Mouse (Mus musculus) kidney, adult 2 months (tissue): ENCODE results near the gene Phactr3.

ENCODE experiments used
- CTCF ChIP-seq: fragments of 200-500 bp; conservative IDR thresholded peaks from 2 replicates; pipeline ENCODE4 v1.5.1; 2011; ENCODE audit warnings: low read depth, mild to moderate bottlenecking, control low read depth, low read length, moderate library complexity, mixed read lengths; ENCODE audit not compliant: insufficient read depth, insufficient read length
- POLR2A ChIP-seq: fragments of 200-500 bp; IDR thresholded peaks from one replicate; pipeline ENCODE4 v1.6.1; 2011; ENCODE audit warnings: low read depth, low read length, control low read depth

DNA sequence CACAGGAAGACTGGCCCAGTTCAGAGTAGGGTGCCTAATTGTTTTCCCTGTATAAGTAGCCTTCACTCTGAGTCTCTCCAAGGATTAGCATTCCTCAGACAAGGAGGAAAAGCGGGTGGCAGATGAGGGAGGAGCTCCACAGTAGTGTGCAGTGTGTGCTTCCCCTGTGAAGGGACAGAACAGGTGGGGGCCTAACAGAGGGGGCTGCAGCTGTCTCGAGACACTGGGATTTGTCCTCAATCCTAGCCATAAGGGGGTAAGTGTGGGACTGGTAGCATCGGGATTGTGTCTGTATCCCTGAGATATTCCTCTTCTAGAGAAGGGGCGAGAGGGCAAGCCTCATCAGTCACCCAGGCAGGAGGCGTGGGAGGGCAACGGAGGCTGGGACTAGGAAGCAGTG is 66.1 kb downstream of the Phactr3 start:
- no peak for TF ChIP-seq CTCF
- TF ChIP-seq POLR2A: no peak
